Mouse (Mus musculus) ES-Bruce4 (cell line): ENCODE data around the gene Dcaf5. TPM values are rescaled to one million over a fixed set of nuclear protein-coding genes. Genes with fewer than 3 reads are reported as not detected.

Experiments used
- H3K27ac ChIP-seq: 2 replicates; pipeline ENCODE4 v1.5.1; 2012; ENCODE audit warnings: low read length, inconsistent platforms; ENCODE audit not compliant: insufficient read depth
- H3K27me3 ChIP-seq: 2 replicates; pipeline ENCODE4 v1.6.1; 2012; ENCODE audit warnings: mild to moderate bottlenecking, low read length, inconsistent platforms; ENCODE audit not compliant: control insufficient read depth, poor library complexity, insufficient read depth, severe bottlenecking
- H3K36me3 ChIP-seq: 2 replicates; pipeline ENCODE4 v1.6.1; 2012; ENCODE audit warnings: inconsistent platforms, mild to moderate bottlenecking, low read length, moderate library complexity; ENCODE audit not compliant: control insufficient read depth, poor library complexity, insufficient read depth, severe bottlenecking
- H3K4me1 ChIP-seq: one replicate; pipeline ENCODE4 v1.8.1; 2011; ENCODE audit warnings: low read length; ENCODE audit not compliant: control insufficient read depth, insufficient read depth
- H3K4me3 ChIP-seq: 2 replicates; pipeline ENCODE4 v1.5.1; 2011; ENCODE audit warnings: low read depth, mild to moderate bottlenecking, low read length
- H3K9ac ChIP-seq: 2 replicates; pipeline ENCODE4 v1.6.1; 2012; ENCODE audit warnings: low read depth, mild to moderate bottlenecking, inconsistent platforms; ENCODE audit not compliant: poor library complexity, severe bottlenecking
- H3K9me3 ChIP-seq: replicated peaks from 2 replicates; pipeline ENCODE4 v1.6.1; 2012; ENCODE audit warnings: mild to moderate bottlenecking, low read length, inconsistent platforms; ENCODE audit not compliant: control insufficient read depth, poor library complexity, insufficient read depth, severe bottlenecking
- CTCF ChIP-seq: IDR thresholded peaks from one replicate; pipeline ENCODE4 v1.8.1; 2011; ENCODE audit warnings: low read depth, low read length
- EP300 ChIP-seq: IDR thresholded peaks from 2 replicates; pipeline ENCODE4 v1.6.1; 2011; ENCODE audit warnings: low read depth, low read length; ENCODE audit not compliant: insufficient read depth
- POLR2A ChIP-seq: IDR thresholded peaks from one replicate; pipeline ENCODE4 v1.8.1; 2011; ENCODE audit warnings: low read length; ENCODE audit not compliant: insufficient read depth
- polyA plus RNA-seq: library from polyadenylated mRNA; stranded (reverse); fragments of >200 nt; gene quantifications from 2 replicates; pipeline ENCODE4 v1.2.4, GENCODE M21; 2011; ENCODE audit warnings: low read depth; ENCODE audit not compliant: missing spikeins, insufficient read depth, insufficient read length

The Dcaf5 gene
- polyA plus RNA-seq, 1 experiment: 10.2 TPM

DNA sequence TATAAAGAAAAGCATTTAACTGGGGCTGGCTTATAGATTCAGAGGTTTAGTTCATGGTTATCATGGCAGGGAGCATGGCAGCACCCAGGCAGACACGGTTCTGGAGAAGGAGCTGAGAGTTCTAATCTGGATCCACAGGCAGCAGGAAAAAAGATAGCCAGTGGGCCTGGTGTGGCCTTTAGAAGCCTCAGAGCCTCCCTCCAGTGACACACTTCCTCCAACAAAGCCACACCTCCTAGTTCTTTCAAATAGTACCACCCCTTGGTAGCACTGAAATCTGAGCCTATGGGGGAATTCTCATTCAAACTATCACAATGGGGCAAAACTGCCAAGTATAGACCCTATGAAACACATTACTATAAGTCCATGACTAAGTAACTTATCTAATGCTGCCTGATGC lies 51.0 kb downstream of the Dcaf5 start:
- H3K9ac ChIP-seq: no peak overlapping the region
- H3K27me3 ChIP-seq: no peaks in the 10 kb centered on the region
- H3K4me1 ChIP-seq: no peaks in the 10 kb centered on the region
- no peak overlapping the region for H3K27ac ChIP-seq
- no peaks in the 10 kb centered on the region for H3K36me3 ChIP-seq
- H3K4me3 ChIP-seq: no peak overlapping the region
- TF ChIP-seq CTCF: no peak
- no peak for TF ChIP-seq EP300
- no peak for TF ChIP-seq POLR2A
- H3K9me3 ChIP-seq: no peaks in the 10 kb centered on the region

DNA sequence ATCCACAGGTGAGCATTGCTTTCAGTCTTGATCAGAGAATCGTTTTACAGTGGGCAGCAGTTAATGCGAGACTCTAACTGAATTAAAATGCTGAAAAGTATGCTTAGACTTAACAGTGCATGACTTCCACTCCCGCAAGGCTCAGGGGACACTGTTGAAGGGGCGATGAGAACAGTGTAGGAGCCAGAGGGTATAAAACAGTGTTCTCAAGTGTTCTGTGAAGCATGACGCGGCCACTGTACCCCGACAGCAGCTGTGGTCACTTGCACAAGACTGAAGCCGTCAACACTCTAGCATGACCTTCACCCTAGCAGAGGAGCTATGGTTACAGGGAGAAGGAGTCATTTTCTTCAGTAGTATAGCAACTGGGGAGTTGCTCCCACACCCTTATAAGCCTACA lies 52.9 kb downstream of the Dcaf5 start:
- TF ChIP-seq CTCF (no peak), EP300 (no peak), POLR2A (no peak)
- no peak overlapping the region for H3K27ac ChIP-seq
- H3K36me3 ChIP-seq: no peaks in the 10 kb centered on the region
- H3K9me3 ChIP-seq: no peaks in the 10 kb centered on the region
- no peak overlapping the region for H3K9ac ChIP-seq
- no peaks in the 10 kb centered on the region for H3K27me3 ChIP-seq
- no peak overlapping the region for H3K4me3 ChIP-seq
- H3K4me1 ChIP-seq: no peaks in the 10 kb centered on the region

DNA sequence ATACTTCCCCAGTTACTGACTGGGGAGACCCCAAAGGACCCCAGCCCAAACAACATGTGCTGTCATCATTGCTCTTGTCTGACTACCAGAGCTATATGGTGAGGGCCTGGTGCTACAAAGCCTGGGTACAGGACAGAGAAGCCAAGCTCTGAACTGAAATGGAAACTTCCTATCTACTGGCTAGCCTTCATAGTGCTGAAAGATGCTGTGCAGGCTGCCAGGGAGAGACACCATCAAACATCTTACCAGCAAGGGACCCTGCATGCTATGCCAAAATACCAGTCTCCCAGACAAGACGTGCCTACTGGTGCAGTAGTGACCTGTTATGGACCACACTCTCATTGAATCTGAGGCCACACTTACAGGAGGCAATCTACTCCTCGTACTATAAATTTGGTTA lies 53.6 kb downstream of the Dcaf5 start:
- no peak overlapping the region for H3K27ac ChIP-seq
- TF ChIP-seq EP300: no peak
- TF ChIP-seq CTCF: no peak
- no peak for TF ChIP-seq POLR2A
- no peaks in the 10 kb centered on the region for H3K36me3 ChIP-seq
- H3K9me3 ChIP-seq: no peaks in the 10 kb centered on the region
- H3K4me1 ChIP-seq: no peaks in the 10 kb centered on the region
- H3K4me3 ChIP-seq: no peak overlapping the region
- H3K27me3 ChIP-seq: no peaks in the 10 kb centered on the region
- H3K9ac ChIP-seq: no peak overlapping the region

DNA sequence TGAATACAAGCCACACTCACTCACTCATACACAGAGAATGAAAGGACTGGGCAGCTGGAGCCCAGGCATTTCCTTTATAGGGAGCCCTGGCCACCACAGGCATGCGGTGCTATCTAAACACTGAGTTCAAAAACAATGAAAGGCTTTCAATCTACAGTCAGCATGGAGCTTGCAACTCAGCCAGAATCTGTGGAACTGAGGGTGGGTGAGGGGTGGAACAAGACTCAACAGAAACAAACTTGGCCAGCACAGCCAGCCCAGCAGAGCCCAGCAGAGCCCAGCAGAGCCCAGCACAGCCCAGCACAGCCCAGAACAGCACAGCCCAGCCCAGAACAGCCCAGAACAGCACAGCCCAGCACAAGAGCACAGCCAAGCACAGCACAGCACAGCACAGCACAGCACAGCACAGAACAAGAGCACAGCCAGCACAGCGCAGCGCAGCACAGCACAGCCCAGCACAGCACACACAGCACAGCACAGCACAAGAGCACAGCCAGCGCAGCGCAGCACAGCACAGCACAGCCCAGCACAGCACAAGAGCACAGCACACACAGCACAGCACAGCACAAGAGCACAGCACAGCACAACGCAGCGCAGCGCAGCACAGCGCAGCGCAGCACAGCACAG lies 56.5 kb downstream of the Dcaf5 start:
- Histone ChIP-seq H3K27ac (no peak overlapping the region), H3K36me3 (no peaks in the 10 kb centered on the region)

DNA sequence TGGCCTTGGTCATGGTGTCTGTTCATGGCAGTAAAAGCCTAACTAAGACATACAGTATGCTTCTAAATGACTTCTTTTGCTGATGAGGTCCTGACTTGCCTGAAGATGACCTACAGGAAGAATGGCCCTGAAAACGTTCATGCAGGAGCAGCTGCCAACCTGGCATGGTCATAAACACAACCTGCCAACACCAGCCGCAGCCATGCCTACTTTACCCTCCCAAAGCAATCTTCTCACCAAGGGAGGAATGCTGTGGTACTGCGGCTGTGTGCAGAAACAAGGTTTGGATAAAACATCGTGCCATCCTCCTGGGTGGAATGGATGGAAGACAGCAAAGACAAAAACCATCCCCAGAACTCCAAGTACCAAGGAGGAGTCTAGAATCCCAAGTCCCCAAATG lies 57.0 kb downstream of the Dcaf5 start:
- Histone ChIP-seq H3K9me3 (no peaks in the 10 kb centered on the region), H3K4me1 (no peaks in the 10 kb centered on the region), H3K9ac (no peak overlapping the region), H3K4me3 (no peak overlapping the region), H3K36me3 (no peaks in the 10 kb centered on the region), H3K27ac (no peak overlapping the region), H3K27me3 (no peaks in the 10 kb centered on the region)
- TF ChIP-seq POLR2A (no peak), CTCF (no peak), EP300 (no peak)

More for the DNA sequence above, 56.5 kb downstream of the Dcaf5 start:
- Histone ChIP-seq H3K9me3 (no peaks in the 10 kb centered on the region), H3K9ac (no peak overlapping the region), H3K4me1 (no peaks in the 10 kb centered on the region), H3K27me3 (no peaks in the 10 kb centered on the region), H3K4me3 (no peak overlapping the region)
- TF ChIP-seq EP300: no peak
- no peak for TF ChIP-seq POLR2A
- no peak for TF ChIP-seq CTCF

DNA sequence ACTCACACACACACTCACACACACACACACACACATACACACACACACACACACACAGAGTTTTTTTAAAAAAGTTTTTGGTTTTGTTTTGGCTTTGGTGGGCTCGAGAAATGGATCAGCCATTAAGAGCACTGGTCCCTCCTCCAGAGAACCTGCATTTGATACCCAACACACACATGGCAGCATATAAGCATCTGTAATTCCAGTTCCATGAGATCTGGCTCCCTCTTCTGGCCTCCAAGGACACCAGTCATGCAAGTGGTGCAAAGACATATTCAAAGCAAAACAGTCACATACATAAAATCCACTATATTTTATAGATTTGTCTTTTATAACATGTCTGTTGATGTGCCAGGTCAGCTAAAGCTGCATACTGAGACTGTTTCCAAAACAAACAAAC lies 58.8 kb downstream of the Dcaf5 start:
- TF ChIP-seq POLR2A (no peak), CTCF (peak; percentile 32)
- Histone ChIP-seq H3K4me1 (no peaks in the 10 kb centered on the region), H3K36me3 (no peaks in the 10 kb centered on the region), H3K27me3 (no peaks in the 10 kb centered on the region), H3K4me3 (no peak overlapping the region), H3K27ac (no peak overlapping the region), H3K9ac (no peak overlapping the region), H3K9me3 (no peaks in the 10 kb centered on the region)

DNA sequence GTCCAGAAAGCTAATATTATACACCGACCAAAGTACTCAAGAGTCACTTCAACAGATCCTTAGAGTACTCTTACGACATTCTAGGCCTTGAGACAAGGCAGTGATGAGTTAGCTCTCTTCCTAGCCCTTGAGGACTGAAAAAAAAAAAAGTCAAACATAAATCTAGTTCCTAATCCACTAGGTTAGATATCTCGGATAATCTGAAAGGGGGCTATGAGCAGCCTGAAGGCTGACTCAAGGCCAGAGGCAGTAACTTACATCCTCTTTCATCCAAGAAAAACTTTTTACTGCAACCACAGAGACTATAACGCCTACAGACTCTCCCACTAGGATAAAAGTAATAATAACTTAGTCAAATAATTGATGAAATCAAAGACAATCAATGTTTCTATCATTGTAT lies 60.7 kb downstream of the Dcaf5 start:
- no peak overlapping the region for H3K4me3 ChIP-seq
- no peak overlapping the region for H3K9ac ChIP-seq
- no peaks in the 10 kb centered on the region for H3K27me3 ChIP-seq
- H3K27ac ChIP-seq: no peak overlapping the region
- TF ChIP-seq EP300 (no peak), POLR2A (no peak), CTCF (no peak)
- H3K36me3 ChIP-seq: no peaks in the 10 kb centered on the region
- H3K9me3 ChIP-seq: no peaks in the 10 kb centered on the region
- H3K4me1 ChIP-seq: no peaks in the 10 kb centered on the region
